Mouse (Mus musculus): Measurements from ENCODE around the gene Scarb2. TPM values are rescaled to one million over a fixed set of nuclear protein-coding genes. Genes with fewer than 3 reads are reported as not detected.

The Scarb2 gene
- total and polyA plus RNA-seq, 2 experiments, result 28.5 to 112 TPM

DNA sequence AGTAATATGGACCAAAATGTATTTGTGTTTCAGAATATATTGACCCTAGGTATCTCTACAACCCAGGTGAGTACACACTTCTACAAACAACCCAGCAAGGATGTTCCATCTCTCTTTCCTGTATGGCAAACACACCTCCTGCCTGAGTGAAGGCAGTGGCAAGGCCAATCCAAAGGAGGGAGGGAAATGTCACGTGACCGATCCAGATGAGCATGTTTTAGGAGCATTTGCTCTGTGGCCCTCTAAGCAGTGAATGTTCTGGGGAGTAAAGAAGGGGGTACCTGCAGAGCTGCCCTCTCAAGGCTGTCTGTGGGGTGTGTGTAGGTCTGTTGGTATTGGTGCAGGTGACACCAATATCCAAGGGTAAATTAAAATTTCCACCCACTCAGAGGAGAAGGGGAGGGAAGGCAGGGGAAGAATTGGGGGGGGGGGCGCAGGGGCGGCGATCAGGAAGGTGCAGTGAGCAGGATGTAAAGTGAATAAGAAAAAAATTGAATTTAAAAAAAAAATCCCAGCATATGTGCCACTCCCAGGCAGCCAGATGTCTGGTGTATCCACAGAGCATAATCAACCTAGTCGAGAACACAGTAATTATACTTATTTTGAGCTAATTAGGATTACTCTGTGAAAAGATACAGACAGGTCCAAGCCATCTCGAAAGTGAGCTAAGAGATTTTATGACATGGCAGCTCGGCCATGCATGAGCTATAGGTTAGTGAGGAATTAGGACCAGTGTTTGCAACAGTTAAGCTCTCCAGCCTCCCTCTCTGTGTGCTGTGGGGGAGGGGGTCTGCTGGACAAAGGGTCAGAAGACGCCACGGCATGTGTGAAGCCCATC lies 102.9 kb downstream of the Scarb2 start:
- Histone ChIP-seq H3K27ac (replicated peaks; ENCODE audit: insufficient read depth, low read depth, low read length) (no peak overlapping the region), H3K27me3 (ENCODE audit: control insufficient read depth, insufficient read depth, low read length) (no peaks in the 10 kb centered on the region), H3K36me3 (ENCODE audit: control insufficient read depth, insufficient read depth, low read length) (no peaks in the 10 kb centered on the region), H3K4me3 (ENCODE audit: insufficient read depth, low read depth, low read length) (no peak overlapping the region), H3K4me1 (ENCODE audit: control insufficient read depth, insufficient read depth, low read length) (no peaks in the 10 kb centered on the region), H3K79me2 (ENCODE audit: control insufficient read depth, insufficient read depth, low read length) (no peaks in the 10 kb centered on the region), H3K9ac (ENCODE audit: low read depth, low read length) (no peak overlapping the region)
- 81% methylated on average over 10 of the region's 10 CpGs for WGBS
- TF ChIP-seq POLR2A (IDR thresholded peaks at IDR 0.05; ENCODE audit: extremely low read depth, insufficient read depth, low read length) (no peak), CTCF (IDR thresholded peaks at IDR 0.05; ENCODE audit: low read depth, low read length) (no peak)
- DNase-seq (ENCODE audit: extremely low read depth, low read depth, low spot score), result no peak

DNA sequence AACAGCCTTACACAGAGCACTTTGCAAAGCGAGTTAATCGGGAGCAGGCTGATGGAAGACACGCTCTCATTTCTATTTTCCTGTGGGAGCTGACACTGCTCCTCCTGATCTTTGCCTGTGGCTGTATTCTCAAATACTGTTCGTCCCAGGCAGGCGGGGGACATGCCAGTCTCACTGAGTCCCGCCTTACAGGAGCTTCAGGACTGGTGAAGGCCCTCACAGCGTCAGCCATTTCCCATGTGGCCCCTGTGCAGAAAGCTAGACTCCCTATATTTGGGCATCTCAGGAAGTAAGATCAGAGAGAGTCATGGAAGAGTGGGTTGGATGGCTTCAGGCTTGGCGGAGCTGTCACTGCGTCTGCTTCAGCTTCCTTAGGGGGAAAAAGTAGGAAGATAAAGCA lies 103.8 kb downstream of the Scarb2 start:
- WGBS, result 83% methylated on average over 9 of the region's 9 CpGs
- DNase-seq (ENCODE audit: extremely low read depth, low read depth, low spot score), result no peak
- no peaks in the 10 kb centered on the region for H3K4me1 ChIP-seq (ENCODE audit: control insufficient read depth, insufficient read depth, low read length)
- H3K79me2 ChIP-seq (ENCODE audit: control insufficient read depth, insufficient read depth, low read length), result no peaks in the 10 kb centered on the region
- H3K4me3 ChIP-seq (ENCODE audit: insufficient read depth, low read depth, low read length), result no peak overlapping the region
- H3K27ac ChIP-seq (replicated peaks; ENCODE audit: insufficient read depth, low read depth, low read length), result no peak overlapping the region
- no peak overlapping the region for H3K9ac ChIP-seq (ENCODE audit: low read depth, low read length)
- H3K27me3 ChIP-seq (ENCODE audit: control insufficient read depth, insufficient read depth, low read length), result no peaks in the 10 kb centered on the region
- TF ChIP-seq POLR2A (IDR thresholded peaks at IDR 0.05; ENCODE audit: extremely low read depth, insufficient read depth, low read length) (no peak), CTCF (IDR thresholded peaks at IDR 0.05; ENCODE audit: low read depth, low read length) (no peak)
- no peaks in the 10 kb centered on the region for H3K36me3 ChIP-seq (ENCODE audit: control insufficient read depth, insufficient read depth, low read length)

DNA sequence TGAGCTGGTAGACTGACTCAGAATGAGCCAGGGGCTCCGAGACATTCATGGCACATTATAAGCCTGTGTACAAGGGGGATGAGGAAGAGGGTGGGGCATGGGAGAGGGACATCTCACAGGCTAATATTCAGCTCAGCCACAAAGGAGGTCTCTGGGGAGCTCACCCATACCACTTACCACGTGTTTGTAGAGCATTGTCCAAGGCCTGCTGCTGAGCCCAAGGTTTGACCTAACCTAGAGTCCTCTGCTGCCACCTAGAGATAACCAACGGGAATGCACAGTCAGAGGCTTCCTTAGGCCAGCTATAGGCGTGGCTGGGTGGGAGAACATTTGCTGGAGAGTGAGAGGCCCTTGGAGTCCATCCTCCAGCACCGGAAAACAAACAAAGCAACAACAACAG lies 108.5 kb downstream of the Scarb2 start:
- Histone ChIP-seq H3K79me2 (ENCODE audit: control insufficient read depth, insufficient read depth, low read length) (no peaks in the 10 kb centered on the region), H3K9ac (ENCODE audit: low read depth, low read length) (no peak overlapping the region), H3K27me3 (ENCODE audit: control insufficient read depth, insufficient read depth, low read length) (no peaks in the 10 kb centered on the region), H3K4me3 (ENCODE audit: insufficient read depth, low read depth, low read length) (no peak overlapping the region), H3K36me3 (ENCODE audit: control insufficient read depth, insufficient read depth, low read length) (no peaks in the 10 kb centered on the region), H3K4me1 (ENCODE audit: control insufficient read depth, insufficient read depth, low read length) (no peaks in the 10 kb centered on the region), H3K27ac (replicated peaks; ENCODE audit: insufficient read depth, low read depth, low read length) (no peak overlapping the region)
- peak; percentile 64 for DNase-seq (ENCODE audit: extremely low read depth, low read depth, low spot score)
- peak; percentile 84 for TF ChIP-seq CTCF (IDR thresholded peaks at IDR 0.05; ENCODE audit: low read depth, low read length)
- no peak for TF ChIP-seq POLR2A (IDR thresholded peaks at IDR 0.05; ENCODE audit: extremely low read depth, insufficient read depth, low read length)
- 21% methylated on average over 5 of the region's 5 CpGs for WGBS

DNA sequence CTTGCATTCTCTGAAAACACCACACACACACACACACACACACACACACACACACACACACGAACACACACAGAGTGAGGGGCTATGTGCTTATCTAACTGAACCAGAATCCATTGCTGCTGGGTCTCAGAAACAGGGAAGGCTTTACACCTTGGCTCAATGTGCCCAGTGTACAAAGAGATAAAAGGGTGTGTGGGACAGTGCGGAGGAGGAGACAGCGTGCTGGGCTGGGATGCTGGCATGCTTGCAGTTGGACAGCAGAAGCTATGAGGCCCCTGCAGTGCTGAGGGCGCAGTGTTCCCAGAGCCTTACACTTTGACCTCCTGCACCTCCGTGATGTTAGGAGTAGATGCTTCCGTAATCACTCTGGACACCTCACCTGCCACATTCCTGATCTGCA lies 110.2 kb downstream of the Scarb2 start:
- no peak overlapping the region for H3K27ac ChIP-seq (replicated peaks; ENCODE audit: insufficient read depth, low read depth, low read length)

DNA sequence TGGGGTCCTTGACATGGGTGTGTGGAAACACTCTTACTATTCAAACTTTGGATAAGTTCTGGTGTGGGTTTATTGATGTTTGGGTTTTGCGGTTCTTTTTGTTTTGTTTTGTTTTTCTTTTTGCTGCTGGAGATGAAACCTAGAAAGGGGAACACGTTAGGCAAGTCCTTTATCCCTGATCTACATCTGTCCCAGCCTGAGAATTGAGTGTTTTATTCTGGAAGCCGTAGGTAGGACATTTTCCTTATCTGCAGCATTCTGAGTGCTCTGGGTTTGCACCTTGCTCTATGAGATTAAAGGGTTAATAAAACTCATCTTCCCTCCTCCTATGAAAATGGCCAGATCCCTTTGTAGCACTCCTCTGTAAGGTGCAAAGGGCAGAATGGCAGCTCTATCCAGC lies 110.9 kb downstream of the Scarb2 start:
- no peaks in the 10 kb centered on the region for H3K4me1 ChIP-seq (ENCODE audit: control insufficient read depth, insufficient read depth, low read length)
- 83% methylated on average over 3 of the region's 3 CpGs for WGBS
- TF ChIP-seq CTCF (IDR thresholded peaks at IDR 0.05; ENCODE audit: low read depth, low read length) (no peak), POLR2A (IDR thresholded peaks at IDR 0.05; ENCODE audit: extremely low read depth, insufficient read depth, low read length) (no peak)
- H3K27ac ChIP-seq (replicated peaks; ENCODE audit: insufficient read depth, low read depth, low read length), result no peak overlapping the region
- no peak overlapping the region for H3K9ac ChIP-seq (ENCODE audit: low read depth, low read length)
- H3K4me3 ChIP-seq (ENCODE audit: insufficient read depth, low read depth, low read length), result no peak overlapping the region
- no peaks in the 10 kb centered on the region for H3K79me2 ChIP-seq (ENCODE audit: control insufficient read depth, insufficient read depth, low read length)
- no peaks in the 10 kb centered on the region for H3K36me3 ChIP-seq (ENCODE audit: control insufficient read depth, insufficient read depth, low read length)
- H3K27me3 ChIP-seq (ENCODE audit: control insufficient read depth, insufficient read depth, low read length), result 0 out of 2 replicates have a peak, but pooled peaks cover 3% of the 10 kb centered on the region
- no peak for DNase-seq (ENCODE audit: extremely low read depth, low read depth, low spot score)

More for the DNA sequence above, 110.2 kb downstream of the Scarb2 start:
- no peak overlapping the region for H3K4me3 ChIP-seq (ENCODE audit: insufficient read depth, low read depth, low read length)
- no peak for DNase-seq (ENCODE audit: extremely low read depth, low read depth, low spot score)
- H3K36me3 ChIP-seq (ENCODE audit: control insufficient read depth, insufficient read depth, low read length), result no peaks in the 10 kb centered on the region
- H3K4me1 ChIP-seq (ENCODE audit: control insufficient read depth, insufficient read depth, low read length), result no peaks in the 10 kb centered on the region
- no peak overlapping the region for H3K9ac ChIP-seq (ENCODE audit: low read depth, low read length)
- WGBS, result 75% methylated on average over 6 of the region's 6 CpGs
- H3K27me3 ChIP-seq (ENCODE audit: control insufficient read depth, insufficient read depth, low read length), result 0 out of 2 replicates have a peak, but pooled peaks cover 3% of the 10 kb centered on the region
- H3K79me2 ChIP-seq (ENCODE audit: control insufficient read depth, insufficient read depth, low read length), result no peaks in the 10 kb centered on the region
- TF ChIP-seq POLR2A (IDR thresholded peaks at IDR 0.05; ENCODE audit: extremely low read depth, insufficient read depth, low read length) (no peak), CTCF (IDR thresholded peaks at IDR 0.05; ENCODE audit: low read depth, low read length) (no peak)

DNA sequence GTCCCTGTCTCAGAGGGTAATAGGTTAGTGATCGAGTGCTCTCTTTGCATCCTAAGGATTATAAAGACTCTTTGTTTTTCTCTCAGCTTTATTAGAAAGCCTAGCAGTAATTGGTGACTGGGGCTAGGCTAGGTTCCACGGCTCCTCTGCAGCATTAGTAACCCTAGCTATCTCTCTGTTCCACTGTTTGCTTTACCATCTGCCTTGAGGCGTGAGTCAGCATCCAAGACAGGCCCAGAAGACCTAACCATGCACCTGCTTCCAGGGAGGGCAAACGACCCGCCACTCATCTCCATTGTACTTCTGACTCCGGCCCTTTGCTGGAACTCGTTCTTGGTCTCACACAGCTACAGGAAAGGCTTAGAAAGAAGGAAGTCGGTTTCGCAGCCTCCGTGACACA lies 112.8 kb downstream of the Scarb2 start:
- Histone ChIP-seq H3K27me3 (ENCODE audit: control insufficient read depth, insufficient read depth, low read length) (0 out of 2 replicates have a peak, but pooled peaks cover 3% of the 10 kb centered on the region), H3K27ac (replicated peaks; ENCODE audit: insufficient read depth, low read depth, low read length) (no peak overlapping the region), H3K4me1 (ENCODE audit: control insufficient read depth, insufficient read depth, low read length) (no peaks in the 10 kb centered on the region), H3K9ac (ENCODE audit: low read depth, low read length) (no peak overlapping the region), H3K79me2 (ENCODE audit: control insufficient read depth, insufficient read depth, low read length) (no peaks in the 10 kb centered on the region), H3K4me3 (ENCODE audit: insufficient read depth, low read depth, low read length) (no peak overlapping the region), H3K36me3 (ENCODE audit: control insufficient read depth, insufficient read depth, low read length) (no peaks in the 10 kb centered on the region)
- no peak for DNase-seq (ENCODE audit: extremely low read depth, low read depth, low spot score)
- 76% methylated on average over 10 of the region's 10 CpGs for WGBS
- TF ChIP-seq CTCF (IDR thresholded peaks at IDR 0.05; ENCODE audit: low read depth, low read length) (no peak), POLR2A (IDR thresholded peaks at IDR 0.05; ENCODE audit: extremely low read depth, insufficient read depth, low read length) (no peak)
